Mouse (Mus musculus) megakaryocyte, adult 5-6 weeks (primary cell): ENCODE measurements around the gene Pianp. TPM values are rescaled to one million over a fixed set of nuclear protein-coding genes. Genes with fewer than 3 reads are reported as not detected.

Experiments used
- ATAC-seq: 2 replicates; pipeline ENCODE4 v1.8.0; 2016; ENCODE audit warnings: mild to moderate bottlenecking, inconsistent platforms; ENCODE audit not compliant: poor library complexity, severe bottlenecking
- total RNA-seq, 2 experiments: library from RNA; stranded (forward) in 1 of 2; stranded (reverse) in 1 of 2; fragments of 153-499, 151-499 nt in 1 of 2; fragments of 221-1000, 200-1000 nt in 1 of 2; gene quantifications; 2 replicates each; pipeline versions ENCODE4 v1.2.3 to v1.2.4; 2015 to 2017

Gene Pianp
- total RNA-seq, 2 experiments from 2014 or later, result not detected

DNA sequence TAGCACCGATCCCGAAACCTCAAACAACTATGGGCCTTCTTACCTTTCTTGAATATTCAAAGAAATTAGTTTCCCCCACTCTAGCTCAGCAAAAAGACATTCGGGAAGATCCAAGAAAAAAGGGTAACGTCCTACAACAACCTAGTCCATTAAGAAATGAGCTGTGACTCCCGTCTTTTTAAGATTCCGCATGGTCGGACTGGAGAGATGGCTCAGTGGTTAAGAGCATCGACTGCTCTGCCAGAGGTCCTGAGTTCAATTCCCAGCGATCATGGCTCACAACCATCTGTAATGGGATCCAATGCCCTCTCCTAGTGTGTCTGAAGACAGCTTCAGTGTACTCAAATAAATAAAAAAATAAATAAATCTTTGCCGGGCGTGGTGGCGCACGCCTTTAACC, 11.6 kb downstream of the Pianp start:
- ATAC-seq, result no peak

DNA sequence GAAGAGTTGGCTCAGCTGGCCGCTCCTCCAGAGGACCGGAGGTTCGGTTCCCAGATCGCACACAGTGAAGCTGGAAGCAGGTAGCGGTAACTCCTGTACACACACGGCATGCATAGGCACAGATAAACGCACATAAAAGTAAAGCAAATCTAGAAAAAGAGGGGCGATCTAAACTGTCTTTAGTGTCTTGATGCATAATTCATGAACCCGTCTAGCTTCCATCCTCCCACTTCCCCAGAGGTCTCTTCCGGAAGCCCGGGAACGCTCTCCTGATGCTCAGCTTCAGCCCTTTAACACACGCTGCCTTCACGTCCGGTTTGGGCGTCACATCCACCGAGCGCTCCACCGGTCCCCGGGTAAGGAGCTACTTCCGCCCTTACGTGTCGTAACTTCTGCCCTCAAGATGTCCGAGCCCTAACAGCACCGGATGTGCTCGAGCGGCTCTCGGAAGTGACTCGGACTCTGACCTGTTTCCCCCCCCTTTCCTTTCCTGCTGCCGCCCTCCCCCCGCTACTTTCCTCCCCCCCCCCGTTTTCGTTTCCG, 12.2 kb downstream of the Pianp start:
- peak; percentile 94 for ATAC-seq

DNA sequence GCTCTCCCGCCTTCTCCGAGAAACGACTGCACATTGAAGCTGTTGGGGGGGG, 12.5 kb downstream of the Pianp start, which contains the start of gene Zfp384:
Zfp384 (plus strand) TSS at position 17 of the 52 bp plus-strand sequence.
- no peak for ATAC-seq

DNA sequence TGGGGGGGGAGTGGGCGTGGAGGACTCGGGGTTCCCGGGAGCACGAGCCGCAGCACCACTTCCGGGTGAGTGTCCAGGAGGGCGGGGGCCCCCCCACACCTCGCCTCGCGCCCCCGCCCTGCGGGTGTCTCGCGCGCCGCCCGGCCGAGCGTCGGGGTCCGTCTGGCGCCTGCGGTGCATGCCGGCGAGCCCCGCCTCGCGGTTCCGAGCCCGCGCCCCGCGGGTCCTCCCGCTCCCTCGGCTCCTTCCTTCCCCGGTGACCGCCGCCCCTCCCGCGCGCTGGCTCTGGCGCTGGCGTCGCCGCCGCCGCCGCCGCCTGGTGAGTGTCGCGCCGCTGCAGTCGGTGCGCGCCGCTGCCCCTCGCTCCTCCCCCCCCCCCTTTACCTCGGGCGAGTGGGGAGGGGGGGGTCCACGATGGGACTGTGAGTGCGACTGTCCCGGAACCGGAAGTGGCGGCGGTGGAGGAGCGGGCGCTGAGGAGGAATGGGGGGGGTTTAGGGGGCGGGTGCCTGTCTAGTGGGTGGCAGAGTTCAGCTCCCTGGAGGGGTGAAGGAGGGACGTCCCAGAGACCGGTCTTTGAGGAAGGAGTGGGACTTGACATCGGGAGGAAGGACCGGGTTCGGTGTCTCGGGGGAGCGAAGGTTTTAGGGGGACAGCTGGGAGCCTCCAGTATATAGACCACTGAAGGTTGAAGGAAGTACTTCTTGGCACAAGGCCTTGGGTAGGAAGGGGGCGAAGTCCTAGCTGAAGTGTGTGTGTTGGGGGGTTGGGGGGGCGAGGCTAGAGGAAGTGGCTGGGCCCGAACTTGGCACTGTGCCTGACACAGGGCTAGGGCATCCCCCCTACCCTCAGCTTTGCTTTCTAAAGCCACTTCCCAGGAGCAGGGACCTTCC, 12.9 kb downstream of the Pianp start:
- ATAC-seq, result peak; percentile 61

DNA sequence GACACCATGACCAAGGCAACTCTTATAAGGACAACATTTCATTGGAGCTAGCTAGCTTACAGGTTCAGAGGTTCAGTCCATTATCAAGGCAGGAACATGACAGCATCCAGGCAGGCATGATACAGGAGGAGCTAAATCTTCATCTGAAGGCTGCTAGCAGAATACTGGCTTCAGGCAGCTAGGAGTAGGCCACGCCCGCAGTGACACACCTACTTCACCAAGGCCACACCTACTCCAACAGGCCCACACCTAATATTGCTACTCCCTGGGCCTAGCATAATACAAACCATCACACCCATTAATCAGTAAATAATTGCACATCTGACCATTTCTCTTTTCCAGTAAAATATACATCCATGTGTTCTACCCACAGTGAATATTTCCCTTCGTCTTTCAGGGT, 21.2 kb downstream of the Pianp start:
- peak; percentile 43; the same call in 1 of the 2 replicates for ATAC-seq

DNA sequence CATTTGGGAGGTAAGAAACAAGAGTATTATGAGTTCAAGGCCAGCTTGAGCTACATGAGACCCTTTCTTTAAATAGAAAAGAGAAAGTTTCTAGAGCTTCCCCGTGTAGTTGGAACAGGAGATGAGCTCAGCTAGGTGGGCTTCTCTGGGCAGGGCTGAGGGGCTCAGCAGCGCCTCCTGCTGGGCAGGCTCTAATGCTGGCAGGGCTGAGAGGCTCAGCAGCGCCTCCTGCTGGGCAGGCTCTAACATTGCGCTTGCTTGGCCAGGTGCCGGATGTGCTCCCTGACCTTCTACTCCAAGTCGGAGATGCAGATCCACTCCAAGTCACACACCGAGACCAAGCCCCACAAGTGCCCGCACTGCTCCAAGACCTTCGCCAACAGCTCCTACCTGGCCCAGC, 34.0 kb downstream of the Pianp start:
- peak; percentile 99 for ATAC-seq

DNA sequence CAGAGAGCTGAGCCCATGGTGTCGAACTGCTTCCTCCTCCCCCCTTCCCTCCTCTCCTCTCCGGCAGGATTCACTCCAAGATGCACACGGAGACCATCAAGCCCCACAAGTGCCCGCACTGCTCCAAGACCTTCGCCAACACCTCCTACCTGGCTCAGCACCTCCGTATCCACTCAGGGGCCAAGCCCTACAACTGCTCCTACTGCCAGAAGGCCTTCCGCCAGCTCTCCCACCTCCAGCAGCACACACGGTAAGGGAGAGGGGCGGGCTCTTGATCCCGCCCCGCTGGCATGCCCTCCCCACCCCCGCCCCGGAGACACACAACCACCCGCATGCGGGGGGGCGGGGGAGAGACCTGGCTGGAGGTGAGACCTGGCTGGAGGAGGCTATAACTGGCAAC, 35.1 kb downstream of the Pianp start:
- ATAC-seq, result no peak

DNA sequence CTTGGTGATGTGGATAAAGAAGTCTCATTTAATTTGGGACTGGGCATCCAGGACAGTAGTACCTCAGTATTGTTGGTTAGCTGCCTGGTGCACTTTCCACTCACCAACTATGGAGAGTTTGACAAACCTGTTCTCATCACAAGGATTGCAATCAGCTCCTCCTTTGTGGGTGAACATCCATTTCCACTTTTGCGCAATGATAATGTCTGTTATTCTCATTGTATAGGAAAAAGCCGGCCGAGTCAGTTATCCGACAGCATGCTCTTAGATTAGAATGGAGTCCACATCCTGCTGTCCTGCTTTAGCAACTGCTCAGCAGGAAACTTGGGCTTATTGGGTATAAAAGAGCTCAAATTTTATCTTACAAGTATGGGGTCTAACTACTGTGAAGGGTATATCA, 42.2 kb downstream of the Pianp start:
- ATAC-seq, result no peak

DNA sequence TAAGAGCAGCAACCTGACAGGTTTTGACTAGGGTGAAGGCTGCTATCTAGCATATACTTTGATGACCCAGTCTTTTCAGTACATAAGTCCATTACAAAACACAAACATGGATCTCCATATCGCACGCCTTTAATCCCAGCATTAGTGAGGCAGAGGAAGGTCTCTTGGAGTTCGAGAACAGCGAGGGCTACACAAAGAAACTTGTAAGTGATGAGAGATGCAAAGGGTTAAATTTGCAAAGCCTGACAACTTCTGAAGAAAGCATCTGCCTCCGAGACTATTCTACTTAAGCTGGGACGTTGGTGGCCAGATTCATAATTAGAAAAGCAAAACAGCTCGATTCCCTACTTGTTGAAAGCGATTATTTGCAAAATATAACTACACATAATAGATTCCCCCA, 42.6 kb downstream of the Pianp start:
- peak; percentile 4 for ATAC-seq

DNA sequence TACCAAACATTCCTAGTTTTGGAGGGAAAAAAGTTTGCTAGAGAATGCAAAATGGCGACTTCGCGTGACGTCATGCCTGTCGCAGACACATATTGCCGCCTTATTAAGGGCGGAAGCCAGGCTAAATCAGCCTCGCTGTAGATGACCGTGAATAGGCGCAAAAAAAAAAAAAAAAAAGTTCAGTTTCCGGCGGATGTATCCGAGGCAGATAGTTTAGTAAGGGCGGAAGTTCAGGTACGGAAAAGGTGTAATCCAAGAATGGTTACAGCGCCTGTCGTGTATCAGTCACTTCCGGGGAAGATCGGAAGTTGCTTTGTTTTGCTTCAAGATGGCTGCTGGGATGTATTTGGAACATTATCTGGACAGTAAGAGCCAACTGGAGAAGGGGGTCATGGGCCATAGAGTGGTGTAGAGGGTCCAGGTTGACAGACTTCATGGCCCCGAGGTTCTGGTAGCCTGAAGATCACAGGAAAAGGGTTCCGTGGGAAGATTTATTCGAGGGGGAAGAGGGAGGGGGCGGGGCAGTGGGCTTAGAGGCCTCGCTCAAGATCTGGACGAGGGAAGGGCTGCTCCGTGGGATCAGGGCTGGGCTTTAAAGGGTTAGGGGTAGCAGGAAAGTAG, 43.1 kb downstream of the Pianp start, which contains the start of gene Ing4:
Ing4 (plus strand) TSS at position 228 of the 621 bp plus-strand sequence.
- ATAC-seq, result peak; percentile 90

DNA sequence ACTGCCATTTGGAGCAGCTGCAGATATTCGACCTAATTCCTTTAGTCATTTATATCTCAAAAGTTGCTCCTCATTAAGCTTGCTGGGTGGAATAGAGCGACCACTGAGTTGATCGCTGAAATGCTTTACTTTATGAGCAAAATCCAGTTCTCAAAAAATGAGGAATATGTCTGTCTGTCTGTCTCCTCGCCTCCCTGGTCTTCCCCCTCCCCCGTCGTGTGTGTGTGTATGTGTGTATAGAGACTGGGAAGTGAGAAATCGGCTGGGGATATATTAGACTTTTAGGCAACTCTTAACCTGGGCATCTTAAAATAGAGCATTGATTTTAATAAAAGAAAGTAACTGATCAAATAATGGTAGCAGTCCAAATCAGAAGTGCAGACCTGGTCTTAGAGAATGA, 43.7 kb downstream of the Pianp start:
- no peak for ATAC-seq

DNA sequence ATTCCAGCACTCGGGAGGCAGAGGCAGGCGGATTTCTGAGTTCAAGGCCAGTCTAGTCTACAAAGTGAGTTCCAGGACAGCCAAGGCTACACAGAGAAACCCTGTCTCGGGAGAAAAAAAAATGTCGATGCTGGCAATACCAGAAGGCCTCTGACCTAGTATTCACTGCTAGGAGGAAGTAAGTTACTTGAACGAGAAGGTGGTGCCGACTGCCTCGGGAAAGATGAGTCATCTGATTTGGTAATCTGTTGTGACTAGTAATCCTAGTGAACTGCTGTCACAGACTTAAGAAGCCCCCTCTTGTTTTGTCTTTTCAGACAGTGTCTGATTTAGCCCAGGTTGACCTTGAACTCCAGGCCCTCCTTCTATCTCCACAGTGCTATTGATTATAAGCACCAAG, 44.6 kb downstream of the Pianp start:
- ATAC-seq, result peak; percentile 70

DNA sequence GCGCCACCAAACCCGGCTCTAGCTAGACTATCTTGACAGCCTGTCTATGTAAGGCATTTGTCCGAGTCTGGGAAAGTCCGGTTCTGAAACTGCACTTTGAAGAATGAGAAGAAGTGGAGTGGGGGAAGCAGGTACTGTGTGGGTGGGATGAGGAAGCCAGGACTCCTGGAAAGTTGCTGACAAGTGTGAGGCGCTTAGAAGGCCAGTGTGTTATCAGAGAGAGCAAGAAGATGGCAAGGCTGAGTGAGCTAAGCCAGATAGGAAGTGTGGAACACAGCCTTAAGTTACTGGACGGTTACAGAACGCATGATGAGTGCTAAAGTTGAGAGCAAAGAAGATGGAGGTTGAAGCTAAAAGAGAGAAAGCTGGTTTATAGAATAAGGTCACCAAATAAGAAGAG, 45.6 kb downstream of the Pianp start:
- no peak for ATAC-seq

DNA sequence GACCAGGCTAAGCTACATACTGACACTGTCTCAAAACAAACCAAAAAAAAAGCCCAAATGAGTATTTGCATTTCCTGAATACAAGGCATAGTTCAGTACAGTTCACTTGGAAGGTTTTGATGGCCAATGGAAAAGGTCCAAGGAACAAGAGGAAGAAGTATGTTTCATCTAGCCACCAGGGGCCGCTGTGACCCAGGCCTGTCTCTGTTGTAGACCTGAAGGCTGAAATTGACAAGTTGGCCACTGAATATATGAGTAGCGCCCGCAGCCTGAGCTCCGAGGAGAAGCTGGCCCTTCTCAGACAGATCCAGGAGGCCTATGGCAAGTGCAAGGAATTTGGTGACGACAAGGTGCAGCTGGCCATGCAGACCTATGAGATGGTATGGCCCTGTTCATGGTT, 50.2 kb downstream of the Pianp start:
- ATAC-seq, result peak; percentile 85

DNA sequence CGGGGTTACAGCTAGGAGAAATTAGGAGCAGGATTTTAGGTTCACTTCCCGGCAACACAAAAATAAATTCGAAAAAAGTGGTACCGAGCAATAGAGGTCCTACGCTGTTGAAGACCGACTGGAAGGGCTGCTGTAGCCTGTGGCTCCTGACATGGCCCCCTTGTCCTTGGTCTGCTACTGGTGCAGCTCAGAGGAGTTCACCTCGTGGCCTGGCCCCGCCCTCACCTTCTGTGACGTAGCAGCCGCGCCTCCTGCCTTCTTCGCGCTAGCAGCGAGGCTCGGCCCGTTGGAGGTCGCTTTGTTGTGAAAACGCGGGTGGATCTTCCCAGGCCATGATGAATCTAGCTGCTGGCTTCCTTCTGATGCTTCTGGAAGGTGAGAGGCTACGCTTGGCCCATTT, 53.2 kb downstream of the Pianp start, which contains the start of gene Acrbp:
Acrbp (plus strand) TSS at position 12 of the 400 bp plus-strand sequence.
- ATAC-seq, result no peak

DNA sequence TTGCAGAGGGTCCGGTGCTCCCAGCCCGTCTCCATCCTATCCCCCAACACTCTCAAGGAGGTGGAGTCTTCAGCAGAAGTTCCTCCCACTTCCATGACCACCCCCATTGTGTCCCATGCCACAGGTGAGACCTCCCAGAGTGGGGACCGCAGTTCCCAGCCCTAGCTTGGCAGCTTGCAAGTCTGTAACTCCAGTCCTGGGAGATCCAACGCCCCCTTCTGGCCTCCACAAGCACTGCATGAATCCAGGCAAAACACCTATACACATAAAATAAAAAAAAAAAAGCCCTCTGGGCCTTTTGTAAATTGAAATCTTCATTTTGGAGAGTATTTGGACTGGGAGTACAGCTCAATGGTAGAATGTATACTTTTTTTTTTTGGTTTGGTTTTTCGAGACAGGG, 54.7 kb downstream of the Pianp start:
- 0 out of 2 replicates have a peak, but pooled peaks have one; percentile 44 for ATAC-seq

Other genes with a start within 250 kb of the Pianp start
- gene Gm45234, start 240.7 kb upstream of the Pianp start, total RNA-seq (2015), result not detected in 2 replicates
- gene Gm45234, start 240.7 kb upstream of the Pianp start, total RNA-seq (2017), result not detected in 2 replicates
- gene Atn1, start 240.2 kb upstream of the Pianp start, total RNA-seq (2015), result 25.7 and 29.8 TPM in 2 replicates
- gene Atn1, start 240.2 kb upstream of the Pianp start, total RNA-seq (2017), result 3.0 and 10.9 TPM in 2 replicates
- gene Eno2, start 227.0 kb upstream of the Pianp start, total RNA-seq (2015), result not detected in 2 replicates
- not detected in 2 replicates for gene Eno2, start 227.0 kb upstream of the Pianp start, total RNA-seq (2017)
- not detected in 2 replicates for gene Lrrc23, start 217.0 kb upstream of the Pianp start, total RNA-seq (2015)
- 0.26 and 3.9 TPM in 2 replicates for gene Lrrc23, start 217.0 kb upstream of the Pianp start, total RNA-seq (2017)
- 5.1 and 8.0 TPM in 2 replicates for gene Spsb2, start 188.0 kb upstream of the Pianp start, total RNA-seq (2015)
- 10.3 and 14.0 TPM in 2 replicates for gene Spsb2, start 188.0 kb upstream of the Pianp start, total RNA-seq (2017)
- 134 and 144 TPM in 2 replicates for gene Tpi1, start 182.4 kb upstream of the Pianp start, total RNA-seq (2015)
- gene Tpi1, start 182.4 kb upstream of the Pianp start, total RNA-seq (2017), result 93.8 and 113 TPM in 2 replicates
- 31.8 and 32.7 TPM in 2 replicates for gene Usp5, start 167.2 kb upstream of the Pianp start, total RNA-seq (2015)
- gene Usp5, start 167.2 kb upstream of the Pianp start, total RNA-seq (2017), result 56.3 and 58.5 TPM in 2 replicates
- gene Cdca3, start 167.1 kb upstream of the Pianp start, total RNA-seq (2015), result 160 and 180 TPM in 2 replicates
- gene Cdca3, start 167.1 kb upstream of the Pianp start, total RNA-seq (2017), result 168 and 185 TPM in 2 replicates
- not detected in 2 replicates for gene Gnb3, start 156.4 kb upstream of the Pianp start, total RNA-seq (2015)
- gene Gnb3, start 156.4 kb upstream of the Pianp start, total RNA-seq (2017), result not detected in 2 replicates
- gene P3h3, start 138.9 kb upstream of the Pianp start, total RNA-seq (2015), result 0.09 and 0.14 TPM in 2 replicates
- 0.61 TPM in 1 of 2 replicates, not detected in the other for gene P3h3, start 138.9 kb upstream of the Pianp start, total RNA-seq (2017)
- not detected in 2 replicates for gene Gpr162, start 132.7 kb upstream of the Pianp start, total RNA-seq (2015)
- 0.33 TPM in 1 of 2 replicates, not detected in the other for gene Gpr162, start 132.7 kb upstream of the Pianp start, total RNA-seq (2017)
- 0.09 and 0.71 TPM in 2 replicates for gene Cd4, start 108.5 kb upstream of the Pianp start, total RNA-seq (2015)
- gene Cd4, start 108.5 kb upstream of the Pianp start, total RNA-seq (2017), result 0.20 and 0.37 TPM in 2 replicates
- 1.2 TPM in 2 replicates for gene Lag3, start 85.0 kb upstream of the Pianp start, total RNA-seq (2015)
- 0.44 and 1.4 TPM in 2 replicates for gene Lag3, start 85.0 kb upstream of the Pianp start, total RNA-seq (2017)
- gene Ptms, start 76.6 kb upstream of the Pianp start, total RNA-seq (2015), result 129 and 159 TPM in 2 replicates
- 195 and 207 TPM in 2 replicates for gene Ptms, start 76.6 kb upstream of the Pianp start, total RNA-seq (2017)
- gene Mlf2, start 65.3 kb upstream of the Pianp start, total RNA-seq (2015), result 73.6 and 82.9 TPM in 2 replicates
- gene Mlf2, start 65.3 kb upstream of the Pianp start, total RNA-seq (2017), result 50.9 and 70.6 TPM in 2 replicates
- 35.4 and 37.2 TPM in 2 replicates for gene Cops7a, start 31.2 kb upstream of the Pianp start, total RNA-seq (2015)
- gene Cops7a, start 31.2 kb upstream of the Pianp start, total RNA-seq (2017), result 19.4 and 25.7 TPM in 2 replicates
- 67.0 and 70.0 TPM in 2 replicates for gene Zfp384, start 12.5 kb downstream of the Pianp start, total RNA-seq (2015)
- 34.1 and 36.0 TPM in 2 replicates for gene Zfp384, start 12.5 kb downstream of the Pianp start, total RNA-seq (2017)
- 33.0 and 35.7 TPM in 2 replicates for gene Ing4, start 43.1 kb downstream of the Pianp start, total RNA-seq (2015)
- gene Ing4, start 43.1 kb downstream of the Pianp start, total RNA-seq (2017), result 63.3 and 63.9 TPM in 2 replicates
- 9.0 and 14.2 TPM in 2 replicates for gene Acrbp, start 53.0 kb downstream of the Pianp start, total RNA-seq (2015)
- gene Acrbp, start 53.0 kb downstream of the Pianp start, total RNA-seq (2017), result 3.4 and 8.8 TPM in 2 replicates
- gene Lpar5, start 71.2 kb downstream of the Pianp start, total RNA-seq (2015), result 25.1 and 25.5 TPM in 2 replicates
- gene Lpar5, start 71.2 kb downstream of the Pianp start, total RNA-seq (2017), result 27.6 and 30.0 TPM in 2 replicates
- 64.9 and 75.9 TPM in 2 replicates for gene Chd4, start 99.3 kb downstream of the Pianp start, total RNA-seq (2015)
- 282 and 336 TPM in 2 replicates for gene Chd4, start 99.3 kb downstream of the Pianp start, total RNA-seq (2017)
- gene Nop2, start 135.2 kb downstream of the Pianp start, total RNA-seq (2015), result 8.5 and 12.1 TPM in 2 replicates
- gene Nop2, start 135.2 kb downstream of the Pianp start, total RNA-seq (2017), result 22.6 and 24.6 TPM in 2 replicates
- 18.6 and 20.1 TPM in 2 replicates for gene Iffo1, start 148.5 kb downstream of the Pianp start, total RNA-seq (2015)
- gene Iffo1, start 148.5 kb downstream of the Pianp start, total RNA-seq (2017), result 14.3 and 21.7 TPM in 2 replicates
- gene Gapdh, start 169.8 kb downstream of the Pianp start, total RNA-seq (2015), result 2,892 and 2,923 TPM in 2 replicates
- 1,028 and 1,070 TPM in 2 replicates for gene Gapdh, start 169.8 kb downstream of the Pianp start, total RNA-seq (2017)
- 195 and 225 TPM in 2 replicates for gene Ncapd2, start 195.0 kb downstream of the Pianp start, total RNA-seq (2015)
- gene Ncapd2, start 195.0 kb downstream of the Pianp start, total RNA-seq (2017), result 181 and 231 TPM in 2 replicates
- gene Mrpl51, start 195.1 kb downstream of the Pianp start, total RNA-seq (2015), result 91.9 and 106 TPM in 2 replicates
- gene Mrpl51, start 195.1 kb downstream of the Pianp start, total RNA-seq (2017), result 72.8 and 81.9 TPM in 2 replicates
- 12.6 and 13.9 TPM in 2 replicates for gene Vamp1, start 218.9 kb downstream of the Pianp start, total RNA-seq (2015)
- gene Vamp1, start 218.9 kb downstream of the Pianp start, total RNA-seq (2017), result 7.9 and 8.9 TPM in 2 replicates
- gene Tapbpl, start 235.2 kb downstream of the Pianp start, total RNA-seq (2015), result 6.6 and 8.8 TPM in 2 replicates
- gene Tapbpl, start 235.2 kb downstream of the Pianp start, total RNA-seq (2017), result 19.2 and 21.2 TPM in 2 replicates
- 3.2 and 5.9 TPM in 2 replicates for gene Cd27, start 240.3 kb downstream of the Pianp start, total RNA-seq (2015)
- 3.5 and 3.6 TPM in 2 replicates for gene Cd27, start 240.3 kb downstream of the Pianp start, total RNA-seq (2017)